Mouse (Mus musculus) MEL (cell line): Measurements from ENCODE around the gene Prtn3. TPM values are rescaled to one million over a fixed set of nuclear protein-coding genes. Genes with fewer than 3 reads are reported as not detected.

Experiments used
- DNase-seq: peaks from one replicate; pipeline ENCODE4 v3.0.0; 2011; ENCODE audit warnings: low read depth, low spot score
- H3K27ac ChIP-seq: 2 replicates; pipeline ENCODE4 v1.5.1; 2012; ENCODE audit warnings: low read depth, mild to moderate bottlenecking, control low read depth, low read length, moderate library complexity; ENCODE audit not compliant: control insufficient read depth
- H3K27me3 ChIP-seq, 2 experiments: fragments of 150-350 bp in 1 of 2; sonication (generic) in 1 of 2; 2 replicates each; pipeline ENCODE4 v1.6.1; 2012; ENCODE audit warnings: low read length in 2 of 2, mild to moderate bottlenecking in 2 of 2, improper control_type of control experiment in 1 of 2, moderate library complexity in 1 of 2; ENCODE audit not compliant: insufficient read depth in 2 of 2, control insufficient read depth in 1 of 2
- H3K36me3 ChIP-seq, 2 experiments: 2 replicates each; pipeline ENCODE4 v1.6.1; 2012 to 2014; ENCODE audit warnings: low read length in 2 of 2, improper control_type of control experiment in 1 of 2, inconsistent platforms in 1 of 2, mild to moderate bottlenecking in 1 of 2; ENCODE audit not compliant: insufficient read depth in 2 of 2, control insufficient read depth in 1 of 2
- H3K4me1 ChIP-seq, 2 experiments: fragments of 150-350 bp in 1 of 2; sonication (generic) in 1 of 2; 2 replicates each; pipeline ENCODE4 v1.6.1; 2012; ENCODE audit warnings: low read length in 2 of 2, improper control_type of control experiment in 1 of 2, mild to moderate bottlenecking in 1 of 2; ENCODE audit not compliant: insufficient read depth in 2 of 2, control insufficient read depth in 1 of 2
- H3K4me3 ChIP-seq, 2 experiments: fragments of 150-350 bp in 1 of 2; sonication (generic) in 1 of 2; 2 replicates each; pipeline ENCODE4 v1.5.1; 2012; ENCODE audit warnings: low read depth in 2 of 2, low read length in 2 of 2, mild to moderate bottlenecking in 2 of 2, moderate library complexity in 2 of 2, control low read depth in 1 of 2, improper control_type of control experiment in 1 of 2; ENCODE audit not compliant: control insufficient read depth in 1 of 2, insufficient read depth in 1 of 2
- H3K79me2 ChIP-seq: 2 replicates; pipeline ENCODE4 v1.6.1; 2012; ENCODE audit warnings: mild to moderate bottlenecking, low read length, moderate library complexity; ENCODE audit not compliant: control insufficient read depth, poor library complexity, insufficient read depth
- H3K9ac ChIP-seq: 2 replicates; pipeline ENCODE4 v1.6.1; 2012; ENCODE audit warnings: low read depth, mild to moderate bottlenecking, control low read depth, low read length, moderate library complexity; ENCODE audit not compliant: control insufficient read depth, poor library complexity, severe bottlenecking
- H3K9me3 ChIP-seq: fragments of 150-350 bp; sonication (generic); replicated peaks from 2 replicates; pipeline ENCODE4 v1.6.1; 2012; ENCODE audit warnings: mild to moderate bottlenecking, low read length, improper control_type of control experiment, moderate library complexity; ENCODE audit not compliant: insufficient read depth
- BHLHE40 ChIP-seq: IDR thresholded peaks from 2 replicates; pipeline ENCODE4 v1.6.1; 2012; ENCODE audit warnings: low read depth, mild to moderate bottlenecking, inconsistent platforms, low read length, improper control_type of control experiment, borderline replicate concordance
- CTCF ChIP-seq, 3 experiments: IDR thresholded peaks in 2 of 3; conservative IDR thresholded peaks in 1 of 3; 2 replicates each; pipeline ENCODE4 v1.5.1; 2011 to 2012; ENCODE audit warnings: low read length in 3 of 3, low read depth in 2 of 3, mild to moderate bottlenecking in 2 of 3, improper control_type of control experiment in 1 of 3, inconsistent platforms in 1 of 3, mixed read lengths in 1 of 3, moderate library complexity in 1 of 3; ENCODE audit not compliant: control insufficient read depth in 1 of 3, insufficient read depth in 1 of 3, poor library complexity in 1 of 3, severe bottlenecking in 1 of 3
- ELF1 ChIP-seq: IDR thresholded peaks from 2 replicates; pipeline ENCODE4 v1.6.1; 2014; ENCODE audit warnings: low read depth, mild to moderate bottlenecking, inconsistent platforms, low read length, improper control_type of control experiment, moderate library complexity
- GABPA ChIP-seq: IDR thresholded peaks from 2 replicates; pipeline ENCODE4 v1.6.1; 2012; ENCODE audit warnings: low read depth, mild to moderate bottlenecking, inconsistent platforms, low read length, improper control_type of control experiment, moderate library complexity
- JUND ChIP-seq: IDR thresholded peaks from 2 replicates; pipeline ENCODE4 v1.6.1; 2011; ENCODE audit warnings: low read depth, mild to moderate bottlenecking, improper control_type of control experiment, low read length
- NELFE ChIP-seq: IDR thresholded peaks from 2 replicates; pipeline ENCODE4 v1.6.1; 2011; ENCODE audit warnings: low read depth, low read length, improper control_type of control experiment
- POLR2A ChIP-seq, 2 experiments: IDR thresholded peaks; 2 replicates each; pipeline ENCODE4 v1.6.1; 2011 to 2012; ENCODE audit warnings: low read length in 2 of 2, mild to moderate bottlenecking in 2 of 2, control low read depth in 1 of 2, improper control_type of control experiment in 1 of 2, low read depth in 1 of 2, moderate library complexity in 1 of 2; ENCODE audit not compliant: control insufficient read depth in 1 of 2, insufficient read depth in 1 of 2, poor library complexity in 1 of 2
- SIN3A ChIP-seq: IDR thresholded peaks from 2 replicates; pipeline ENCODE4 v1.6.1; 2012; ENCODE audit warnings: low read length, improper control_type of control experiment, inconsistent platforms
- TAL1 ChIP-seq: IDR thresholded peaks from 2 replicates; pipeline ENCODE4 v1.6.1; 2012; ENCODE audit warnings: mild to moderate bottlenecking, inconsistent platforms, low read length, moderate library complexity, mixed read lengths
- TCF12 ChIP-seq: IDR thresholded peaks from 2 replicates; pipeline ENCODE4 v1.6.1; 2014; ENCODE audit warnings: low read depth, mild to moderate bottlenecking, inconsistent platforms, low read length, improper control_type of control experiment, moderate library complexity
- USF1 ChIP-seq: IDR thresholded peaks from 2 replicates; pipeline ENCODE4 v1.6.1; 2014; ENCODE audit warnings: low read depth, mild to moderate bottlenecking, inconsistent platforms, low read length, improper control_type of control experiment, moderate library complexity
- USF2 ChIP-seq, 2 experiments: IDR thresholded peaks; 2 replicates each; pipeline ENCODE4 v1.6.1; 2011 to 2012; ENCODE audit warnings: improper control_type of control experiment in 2 of 2, low read length in 2 of 2, borderline replicate concordance in 1 of 2, inconsistent platforms in 1 of 2, low read depth in 1 of 2, mild to moderate bottlenecking in 1 of 2; ENCODE audit not compliant: insufficient read depth in 1 of 2
- polyA plus RNA-seq, 2 experiments: library from polyadenylated mRNA; stranded (reverse) in 1 of 2; unstranded in 1 of 2; fragments of >175 nt in 1 of 2; fragments of >200 nt in 1 of 2; gene quantifications; 2 replicates each; pipeline versions ENCODE4 v1.2.1 to v1.2.4; 2012; ENCODE audit warnings: low replicate concordance in 2 of 2, low read depth in 1 of 2; ENCODE audit not compliant: insufficient read length in 2 of 2, insufficient read depth in 1 of 2, missing spikeins in 1 of 2
- total RNA-seq: library from RNA; depleted of rRNA; stranded (reverse); fragments of 300-350 nt; gene quantifications from 2 replicates; pipeline ENCODE4 v1.2.3, GENCODE M21; 2012

Prtn3 gene
- total and polyA plus RNA-seq, 3 experiments: 11.2 to 31.5 TPM; not detected in 1

DNA sequence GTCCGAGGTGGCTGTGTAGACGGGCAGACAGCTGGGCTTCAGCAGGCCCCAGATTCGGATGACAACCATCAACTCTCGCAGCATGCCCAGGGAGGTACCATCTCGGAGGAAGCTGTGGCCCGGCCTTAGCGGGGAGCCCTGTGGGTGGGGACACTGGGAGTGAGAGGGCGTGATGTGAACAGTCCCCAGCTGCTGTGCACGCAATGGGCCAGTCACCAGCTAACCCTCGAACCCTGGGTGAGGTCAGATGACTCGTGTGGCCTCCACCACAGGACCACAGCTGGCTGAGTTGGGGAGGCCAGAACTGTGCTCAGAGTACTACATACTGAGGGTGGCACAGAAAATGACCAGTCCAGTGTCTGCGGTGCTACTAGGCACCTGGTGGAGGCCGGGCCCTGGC is 22.5 kb downstream of the Prtn3 start:
- Histone ChIP-seq H3K4me1 (no peaks in the 10 kb centered on the region), H3K36me3 (no peaks in the 10 kb centered on the region), H3K27ac (no peak overlapping the region), H3K27me3 (no peaks in the 10 kb centered on the region), H3K4me3 (no peak overlapping the region), H3K9ac (no peak overlapping the region), H3K9me3 (no peaks in the 10 kb centered on the region), H3K79me2 (no peaks in the 10 kb centered on the region)
- DNase-seq: no peak
- no peak for TF ChIP-seq BHLHE40
- no peak for TF ChIP-seq NELFE
- no peak for TF ChIP-seq JUND
- no peak for TF ChIP-seq USF1
- TF ChIP-seq ELF1: no peak

DNA sequence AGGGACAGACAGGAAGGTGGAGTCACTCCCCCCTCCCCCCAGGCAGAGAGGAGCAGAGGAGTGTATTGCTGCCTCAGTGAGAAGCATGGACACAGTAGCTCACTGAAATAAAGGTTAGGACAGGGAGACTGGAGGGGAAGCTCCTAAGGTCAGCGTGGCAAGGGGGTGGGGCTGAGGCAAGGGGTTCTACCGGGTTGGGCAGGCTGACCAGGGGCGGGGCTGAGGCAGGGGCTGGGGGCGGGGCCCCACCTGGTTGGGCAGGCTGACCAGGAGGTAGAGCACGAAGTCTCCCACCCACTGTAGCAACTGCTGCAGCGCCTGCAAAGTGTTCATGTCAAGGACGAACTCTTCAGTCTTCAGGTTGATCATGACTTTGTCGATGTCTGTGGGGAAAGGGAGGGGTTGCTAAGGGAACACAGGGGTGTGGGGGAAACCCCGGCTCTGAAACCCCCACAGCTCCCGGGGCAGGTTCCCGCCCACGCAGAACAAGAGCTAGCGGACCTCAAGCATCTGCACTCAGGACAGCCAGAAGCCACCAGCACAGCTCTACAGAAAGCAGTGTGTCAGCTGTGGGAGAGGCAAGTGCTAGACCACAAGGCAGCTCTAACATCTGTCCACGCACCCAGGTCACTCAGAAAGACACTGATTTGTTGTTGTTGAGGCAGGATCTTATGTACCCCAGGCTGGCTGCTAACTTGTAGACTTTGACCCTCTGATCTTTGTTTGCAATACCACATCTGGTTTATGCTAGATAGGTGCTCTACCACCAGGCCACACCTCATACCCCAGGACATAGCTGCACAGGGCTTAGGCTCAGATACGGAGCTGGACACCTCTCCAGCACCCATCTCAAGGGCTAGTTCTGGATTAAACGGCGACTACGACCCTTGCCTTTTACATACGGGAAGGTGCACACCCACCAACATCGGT is 23.3 kb downstream of the Prtn3 start:
- Histone ChIP-seq H3K4me3 (no peak overlapping the region), H3K9me3 (no peaks in the 10 kb centered on the region), H3K9ac (no peak overlapping the region), H3K27me3 (no peaks in the 10 kb centered on the region)
- TF ChIP-seq USF2 (IDR thresholded peaks at IDR 0.05; ENCODE audit: borderline replicate concordance in 1 of 2, insufficient read depth in 1 of 2, low read depth in 1 of 2, low read length in 2 of 2) (no peak), SIN3A (no peak), POLR2A (IDR thresholded peaks at IDR 0.05; ENCODE audit: control insufficient read depth in 1 of 2, insufficient read depth in 1 of 2, low read depth in 1 of 2, low read length in 2 of 2, poor library complexity in 1 of 2) (no peak), GABPA (no peak), TCF12 (no peak)
- TF ChIP-seq, all 39 proteins: peak for 0
- Histone ChIP-seq H3K79me2 (no peaks in the 10 kb centered on the region), H3K36me3 (no peaks in the 10 kb centered on the region), H3K4me1 (no peaks in the 10 kb centered on the region), H3K27ac (no peak overlapping the region)
- no peak for DNase-seq

DNA sequence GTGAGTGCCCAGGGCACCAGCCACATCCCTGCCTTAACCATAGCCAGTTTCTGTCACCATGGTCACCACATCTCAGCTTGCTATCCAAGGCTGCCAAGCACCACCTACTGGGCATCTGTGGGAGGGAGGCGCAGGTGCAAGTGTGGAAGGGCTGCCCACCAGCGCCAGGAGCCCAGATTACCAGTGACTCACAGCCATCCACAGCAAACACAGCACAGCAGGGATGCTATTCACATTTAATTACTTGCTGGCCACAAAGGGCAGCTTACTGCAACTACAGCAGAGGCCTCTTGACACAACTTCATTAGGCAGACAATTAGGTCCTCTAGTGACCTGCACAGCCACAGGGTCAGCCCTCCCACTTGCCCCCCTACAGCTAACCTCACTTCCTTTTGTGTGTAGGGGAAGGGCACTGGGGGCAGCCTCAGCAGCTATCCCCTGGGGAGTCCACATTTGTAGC is 26.7 kb downstream of the Prtn3 start:
- Histone ChIP-seq H3K4me1 (no peaks in the 10 kb centered on the region), H3K79me2 (no peaks in the 10 kb centered on the region), H3K4me3 (no peak overlapping the region), H3K9ac (no peak overlapping the region), H3K36me3 (no peaks in the 10 kb centered on the region), H3K27ac (no peak overlapping the region), H3K27me3 (no peaks in the 10 kb centered on the region), H3K9me3 (no peaks in the 10 kb centered on the region)
- peak in 1 of 3 experiments; percentile 6; a peak in 1 of 6 replicates for TF ChIP-seq CTCF (IDR thresholded peaks at IDR 0.05 in 2 of 3, conservative IDR thresholded peaks at IDR 0.05 in 1 of 3; ENCODE audit: control insufficient read depth in 1 of 3, insufficient read depth in 1 of 3, low read depth in 2 of 3, low read length in 3 of 3, poor library complexity in 1 of 3, severe bottlenecking in 1 of 3)
- no peak for TF ChIP-seq TAL1
- DNase-seq: no peak
